Mouse (Mus musculus) left cerebral cortex, postnatal 36 days (tissue): ENCODE measurements around the gene Cog7. TPM values are rescaled to one million over a fixed set of nuclear protein-coding genes. Genes with fewer than 3 reads are reported as not detected.

Source experiments
- DNase-seq, 2 experiments: peaks; one replicate each; pipeline ENCODE4 v3.0.0; 2021 to 2022; ENCODE audit warnings: low spot score in 2 of 2, mixed read lengths in 1 of 2
- intact Hi-C: fragments of 180-260 bp; cut with DNase I; formaldehyde crosslinking; loops from one replicate; pipeline ENCODE4 v1.15.1; 2025
- total RNA-seq, 2 experiments: library from RNA; stranded (reverse); gene quantifications; 2 replicates each; pipeline ENCODE4 v1.2.3; 2021

Cog7 gene
- total RNA-seq: 10 to 100 TPM; 42.5 to 44.3 TPM

DNA sequence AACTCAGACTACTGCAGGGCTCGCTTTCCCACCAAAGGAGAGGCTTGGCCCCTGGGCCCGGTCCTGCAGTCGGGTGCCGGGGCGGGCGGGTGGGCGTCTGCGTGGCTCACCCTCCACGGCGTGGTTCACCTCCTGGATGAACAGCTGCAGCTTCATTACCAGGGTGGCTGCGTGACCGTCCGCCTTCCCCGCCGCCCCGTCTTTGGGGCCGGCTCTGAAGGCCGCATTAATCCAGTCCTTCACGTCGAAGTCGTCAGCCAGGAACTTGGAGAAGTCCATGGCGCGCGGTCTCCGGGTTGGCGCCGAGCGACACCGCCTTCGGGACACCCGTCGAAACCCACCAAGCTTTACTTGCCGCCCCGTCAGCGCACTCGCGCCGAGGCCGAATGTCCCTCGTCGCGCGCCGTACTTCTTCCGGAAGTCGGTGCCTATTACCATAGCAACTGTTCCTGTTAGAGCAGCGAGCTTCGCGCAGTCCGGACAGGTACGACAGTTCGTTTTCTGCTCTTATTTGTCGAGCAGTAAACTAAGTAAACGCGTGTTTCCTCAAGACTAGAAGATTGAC lies at the start of gene Cog7:
TSS of gene Cog7 (minus strand) at position 405 of the 565 bp plus-strand sequence.
- intact Hi-C loops: no loop called here
- peak; percentile 92 for DNase-seq

DNA sequence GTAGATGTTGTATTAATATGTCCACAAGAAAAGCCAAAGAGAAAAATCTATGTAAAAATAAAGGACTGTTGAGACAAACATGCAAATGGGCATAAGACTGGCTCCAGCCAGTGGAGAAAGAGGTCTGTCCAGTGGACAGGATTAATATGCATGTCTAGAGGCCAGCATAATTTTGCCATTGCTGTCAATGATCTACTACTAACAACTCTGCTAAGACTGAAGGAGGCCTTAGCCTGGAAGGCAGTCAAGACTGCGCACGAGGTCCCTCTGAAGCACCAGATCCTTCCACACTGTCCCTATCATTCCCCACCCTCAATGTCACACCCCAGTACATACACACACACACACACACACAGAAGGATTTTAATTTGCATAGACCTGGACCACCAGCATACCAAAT lies 40.6 kb upstream of the Cog7 start:
- DNase-seq: no peak
- intact Hi-C loops: no loop called here

DNA sequence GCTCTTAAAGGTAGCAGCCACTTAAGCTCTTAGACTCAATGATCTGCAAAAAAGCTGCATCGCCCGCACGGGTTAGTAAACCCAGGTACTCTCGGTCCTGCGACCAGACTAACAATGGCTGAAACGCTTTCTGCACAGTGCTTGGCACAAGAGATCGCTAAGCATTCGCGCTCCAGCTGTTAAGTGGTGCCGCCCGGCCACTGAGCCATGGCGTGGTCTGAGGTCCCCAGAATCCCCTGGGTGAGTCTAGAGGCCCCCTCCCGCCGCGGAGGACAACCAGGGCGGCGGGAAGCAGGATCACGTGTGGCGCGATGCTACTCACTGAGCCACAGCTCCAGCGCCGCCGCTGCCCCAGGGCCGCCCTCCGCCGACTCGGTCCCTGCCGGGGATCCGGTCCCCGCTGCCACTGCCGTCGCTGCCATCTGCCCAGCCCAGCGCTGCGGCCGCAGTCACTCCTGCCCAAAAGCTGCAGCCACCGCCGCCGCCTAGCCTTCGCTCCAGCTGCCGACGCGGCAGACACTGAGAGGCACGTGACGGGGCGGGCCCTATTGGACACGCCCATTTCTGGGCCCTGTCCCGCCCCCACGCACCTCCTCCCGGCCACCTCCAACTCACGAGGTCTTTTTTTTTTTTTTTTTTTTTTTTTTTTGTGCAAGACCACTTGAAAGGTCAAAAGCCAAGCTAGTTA lies 39.3 kb upstream of the Cog7 start, which contains the start of gene Gga2:
TSS of gene Gga2 (minus strand) at position 556 of the 688 bp plus-strand sequence.
- peak; percentile 84 to 86 for DNase-seq
- intact Hi-C loops: no loop called here

DNA sequence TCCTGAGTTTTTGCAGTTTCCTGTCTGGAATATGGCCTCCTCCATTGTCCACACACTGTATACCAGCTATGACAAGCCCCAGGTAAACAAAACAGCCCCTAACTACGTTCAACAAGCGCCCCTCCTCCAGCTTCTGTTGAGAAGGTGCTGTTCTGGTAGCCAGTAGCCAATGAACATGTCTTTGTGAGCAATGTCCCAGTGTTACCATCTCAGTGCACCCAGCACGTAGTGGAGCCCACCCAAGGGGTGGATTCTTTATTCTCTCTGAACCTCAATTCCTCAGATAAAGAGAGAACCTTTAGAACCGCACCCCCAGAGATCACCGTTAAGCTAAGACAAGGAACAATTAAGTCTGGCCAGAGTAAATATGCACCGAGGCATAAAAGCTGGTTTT lies 38.8 kb upstream of the Cog7 start:
- intact Hi-C loops: no loop called here
- peak in 1 of 2 experiments; percentile 17 for DNase-seq

DNA sequence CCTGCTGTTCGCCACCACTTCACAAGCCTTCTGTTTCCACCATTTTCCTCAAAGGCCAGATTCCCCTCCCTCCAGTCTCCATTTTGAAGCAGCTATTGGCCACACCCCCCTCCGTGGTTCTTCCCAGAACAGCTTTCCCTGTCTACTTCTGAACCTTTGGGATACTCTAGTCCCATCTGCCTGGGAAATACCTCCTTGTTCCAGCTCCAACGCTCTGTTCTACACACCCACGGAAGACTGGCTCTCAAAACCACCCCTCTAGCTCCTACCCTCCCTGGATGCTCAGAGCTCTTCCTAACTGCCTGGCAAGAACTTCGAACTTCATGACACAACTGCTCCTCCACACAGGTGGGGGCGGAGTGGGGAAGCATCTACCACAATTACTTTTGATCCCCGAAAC lies 37.5 kb upstream of the Cog7 start:
- intact Hi-C loops: no loop called here
- peak; percentile 50 to 72 for DNase-seq

DNA sequence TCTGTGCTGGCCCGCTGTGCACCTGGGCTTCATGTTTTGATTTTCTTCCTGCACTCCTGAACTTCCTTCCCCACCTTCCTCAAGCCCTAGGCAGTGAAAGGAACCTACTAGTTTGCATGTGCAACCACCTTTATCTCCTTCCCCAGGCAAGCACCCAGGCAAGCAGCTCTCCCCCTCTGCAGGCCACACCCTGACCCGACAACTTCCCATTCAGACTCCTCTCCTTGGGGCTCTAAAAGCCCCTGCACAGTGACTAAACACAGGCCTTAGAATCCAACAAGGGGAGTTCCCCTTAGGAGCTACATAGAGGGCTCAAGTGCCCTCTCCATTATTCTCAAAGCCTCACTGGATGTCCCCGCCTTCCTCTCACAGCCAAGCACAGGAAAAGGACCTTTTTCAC lies 36.7 kb upstream of the Cog7 start:
- intact Hi-C loops: no loop called here
- DNase-seq: no peak

DNA sequence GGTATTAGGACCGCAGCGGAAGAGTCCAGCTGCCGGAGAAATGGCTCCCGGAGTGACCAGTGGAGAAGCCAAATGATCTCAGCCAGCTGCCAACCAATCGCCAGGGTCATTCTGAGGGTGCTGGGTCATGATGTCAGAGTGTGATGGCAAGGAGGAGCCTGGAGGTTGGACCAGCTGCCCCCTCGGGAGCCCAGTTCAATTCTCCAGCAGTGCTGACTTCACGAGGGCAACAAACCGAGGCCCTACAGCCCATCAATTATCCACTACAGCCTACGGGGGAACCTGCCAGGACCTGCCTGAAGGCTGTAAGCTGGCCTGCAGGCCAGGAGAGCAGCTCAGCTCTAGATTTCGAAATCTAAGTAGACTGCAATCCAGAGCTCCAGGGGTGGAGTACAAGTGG lies 34.2 kb upstream of the Cog7 start:
- intact Hi-C loops: no loop called here
- DNase-seq: no peak

DNA sequence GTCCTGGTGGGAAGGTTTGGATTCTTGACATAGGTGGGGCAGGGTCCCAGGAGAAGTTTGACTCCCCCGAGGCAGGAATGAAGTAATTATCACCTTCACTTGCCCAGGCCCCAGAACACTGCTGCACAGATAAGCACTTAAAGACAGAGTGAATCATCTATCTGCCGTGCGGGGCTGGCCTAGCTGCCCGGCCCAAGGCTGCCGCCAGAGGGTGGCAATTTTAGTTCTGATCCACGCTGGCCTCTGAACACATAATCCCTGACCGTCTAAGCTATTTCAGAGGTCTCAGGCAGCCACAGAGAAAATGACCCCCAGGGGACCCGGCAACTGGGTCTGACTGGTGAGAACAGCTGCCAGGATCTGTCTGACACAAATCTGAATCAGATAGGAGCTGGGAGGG lies 33.6 kb upstream of the Cog7 start:
- no peak for DNase-seq
- intact Hi-C loops: no loop called here

DNA sequence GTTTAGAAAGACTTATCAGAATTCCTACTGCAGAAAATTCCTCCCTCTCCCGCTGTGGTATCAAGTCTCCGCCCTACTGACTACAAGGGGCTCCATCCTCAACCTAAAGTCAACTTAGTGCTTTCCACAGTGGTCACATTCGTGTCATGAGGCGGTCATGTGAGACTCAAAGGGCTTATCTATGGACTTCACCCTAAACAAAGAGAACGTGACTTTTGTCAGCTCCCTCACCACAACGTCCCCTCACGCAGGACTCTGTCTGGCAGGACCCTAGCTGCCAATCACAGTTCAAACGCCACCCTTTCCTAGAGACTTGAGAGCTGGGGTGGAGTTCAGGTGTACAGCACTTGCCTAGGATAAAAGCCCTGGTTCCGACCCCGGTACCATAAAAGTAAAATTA lies 31.4 kb upstream of the Cog7 start:
- intact Hi-C loops: no loop called here

DNA sequence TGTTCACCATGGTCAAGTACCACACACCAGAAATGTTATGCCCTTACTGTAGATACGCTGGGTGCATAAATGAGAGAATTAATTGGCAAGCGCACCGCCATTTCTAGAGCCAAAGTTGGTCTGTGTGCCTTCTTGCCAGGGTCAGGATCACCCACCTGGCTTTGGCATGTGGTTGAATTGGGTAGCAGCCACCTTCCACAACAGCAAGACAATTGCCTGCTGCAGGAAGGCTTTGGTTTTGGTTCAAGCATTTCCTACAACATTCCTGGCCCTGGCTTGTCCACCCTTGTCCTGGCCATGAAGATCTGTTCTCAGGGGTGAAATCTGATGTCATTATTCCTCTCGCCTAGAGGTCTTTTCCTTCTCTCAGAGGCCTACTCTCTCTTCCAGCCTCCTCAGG lies 30.9 kb upstream of the Cog7 start:
- intact Hi-C loops: no loop called here
- DNase-seq: no peak

More for the DNA sequence above, 31.4 kb upstream of the Cog7 start:
- no peak for DNase-seq

DNA sequence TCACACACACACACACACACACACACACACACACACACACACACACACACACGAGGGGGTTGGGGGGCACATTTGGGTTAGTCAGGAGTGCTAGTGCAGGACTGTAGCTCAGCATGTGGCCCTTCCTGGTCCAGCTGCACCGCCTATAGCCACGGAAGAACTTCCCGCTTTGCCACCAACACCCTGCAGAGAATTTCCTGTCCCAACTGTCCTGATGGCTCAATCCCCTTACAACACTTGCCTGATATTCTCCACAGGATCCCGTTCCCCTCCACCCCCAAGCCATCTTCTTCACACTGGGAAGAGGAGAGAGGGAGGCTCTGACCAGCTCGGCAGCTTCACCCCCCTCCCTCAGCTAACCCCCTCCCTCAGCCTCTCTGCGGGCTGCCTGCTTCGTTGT lies 18.9 kb upstream of the Cog7 start:
- intact Hi-C loops: no loop called here

DNA sequence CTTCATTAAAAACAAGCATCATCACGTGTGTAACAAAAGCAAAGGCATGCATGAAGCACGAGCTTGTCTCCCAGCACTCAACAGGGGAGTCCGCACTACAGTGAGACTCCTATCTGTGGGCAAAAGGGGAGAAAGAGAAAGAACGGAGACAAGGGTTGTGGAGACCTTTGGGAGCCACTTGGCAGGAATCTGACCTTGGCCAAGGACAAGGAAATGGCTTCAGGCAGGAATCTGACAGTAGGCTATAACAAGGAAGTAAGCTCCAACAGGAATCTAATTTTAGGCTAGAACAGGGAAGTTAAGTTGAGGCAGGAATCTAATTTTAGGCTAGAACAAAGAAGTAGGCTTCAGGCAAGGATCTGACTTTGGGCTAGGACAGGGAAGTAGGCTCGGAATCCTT lies 14.4 kb upstream of the Cog7 start:
- intact Hi-C loops: no loop called here
- DNase-seq: no peak

More for the DNA sequence above, 18.9 kb upstream of the Cog7 start:
- no peak for DNase-seq

DNA sequence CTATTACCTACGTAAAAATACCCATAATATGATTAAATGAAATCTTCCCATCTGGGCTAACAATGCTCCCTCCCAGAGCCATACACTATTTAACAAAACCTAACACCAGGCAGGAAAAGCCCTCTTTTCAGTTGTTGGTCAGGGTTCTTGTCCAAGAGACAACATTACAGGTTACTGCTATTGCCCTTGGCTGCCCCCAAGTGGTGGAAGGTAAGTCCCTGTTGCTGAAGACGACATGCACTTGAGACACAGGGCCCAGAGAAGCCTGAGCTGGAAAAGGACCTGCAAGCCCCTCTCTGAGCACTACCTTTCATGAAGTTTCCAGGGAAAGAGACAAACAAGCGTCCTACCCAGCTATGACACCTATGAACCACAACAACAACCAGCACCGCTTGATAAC lies 6.5 kb downstream of the Cog7 start:
- DNase-seq: no peak
- intact Hi-C loops: no loop called here

DNA sequence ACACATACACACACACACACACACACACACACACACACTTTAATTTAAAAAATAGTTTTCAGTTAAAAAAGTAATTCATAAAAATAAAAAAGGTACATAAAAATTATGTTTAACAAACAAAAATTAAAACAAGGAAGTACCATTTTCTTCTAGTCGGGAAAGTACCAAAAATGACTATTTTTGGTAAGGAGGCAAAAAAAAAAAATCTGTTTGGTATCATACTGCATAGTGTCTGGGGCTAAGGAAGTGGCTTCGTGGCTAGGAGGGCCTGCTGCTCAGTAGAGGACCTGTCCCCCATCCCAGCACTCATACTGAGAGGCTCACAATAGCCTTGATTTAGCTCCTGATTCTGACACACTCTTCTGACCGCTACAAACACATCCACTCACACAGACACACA lies 9.8 kb downstream of the Cog7 start:
- intact Hi-C loops: no loop called here

DNA sequence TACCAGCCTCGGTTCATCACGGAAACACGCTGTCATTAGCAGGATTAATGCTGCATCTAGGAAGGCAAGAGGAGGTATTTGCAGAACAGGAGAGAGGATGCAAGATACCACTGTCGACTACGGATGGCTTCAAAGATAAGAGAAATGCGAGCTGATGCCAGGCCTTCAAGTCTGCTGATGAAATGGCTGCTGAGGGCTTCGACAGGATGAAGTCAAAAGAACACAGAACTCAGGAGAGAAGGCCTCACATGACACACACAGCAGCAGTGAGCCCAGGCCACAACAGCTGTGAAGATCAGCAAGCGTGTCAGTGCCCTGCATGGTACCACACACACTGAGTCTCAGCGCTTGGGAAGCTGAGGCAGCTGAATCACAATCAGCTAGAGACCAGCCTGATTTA lies 11.3 kb downstream of the Cog7 start:
- intact Hi-C loops: no loop called here
- DNase-seq: no peak

More for the DNA sequence above, 9.8 kb downstream of the Cog7 start:
- no peak for DNase-seq

DNA sequence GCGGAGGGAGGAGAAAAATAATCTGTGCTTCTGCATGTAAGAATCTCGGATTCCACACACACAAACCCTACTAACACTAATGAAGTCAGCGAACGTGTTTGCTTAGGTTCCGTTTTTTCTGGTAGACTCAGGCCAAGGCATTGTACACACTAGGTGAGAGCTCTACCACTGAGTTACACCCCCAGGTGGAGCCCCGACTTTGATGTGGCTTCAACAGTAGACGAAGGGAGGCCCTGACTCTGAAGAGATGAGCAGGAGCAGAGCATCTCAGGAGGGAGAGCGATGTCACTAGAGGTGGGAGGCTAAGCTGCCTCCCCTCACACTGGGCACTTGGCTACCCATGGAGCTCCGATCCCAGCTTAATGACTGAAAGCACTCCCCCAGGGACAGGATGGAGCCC lies 12.7 kb downstream of the Cog7 start:
- no peak for DNase-seq
- intact Hi-C loops: no loop called here

DNA sequence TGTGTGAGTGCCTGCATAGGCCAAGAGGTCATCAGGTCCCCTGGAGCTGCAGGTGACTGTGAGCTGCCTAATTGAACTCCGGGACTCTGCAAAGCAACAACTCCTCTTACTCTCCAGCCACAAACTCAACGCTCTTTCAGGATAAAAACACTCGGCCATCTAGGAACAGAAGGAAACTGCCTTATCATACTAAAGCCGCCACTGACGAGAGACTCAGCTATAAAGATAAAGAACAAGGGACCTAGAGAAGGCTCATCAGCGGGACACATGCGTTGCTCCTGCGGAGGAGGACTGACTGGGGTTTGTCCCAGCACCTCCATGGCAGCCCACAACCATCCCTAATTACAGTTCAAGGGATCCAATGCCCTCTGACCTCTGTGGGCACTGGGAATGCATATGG lies 13.3 kb downstream of the Cog7 start:
- DNase-seq: no peak
- intact Hi-C loops: no loop called here

DNA sequence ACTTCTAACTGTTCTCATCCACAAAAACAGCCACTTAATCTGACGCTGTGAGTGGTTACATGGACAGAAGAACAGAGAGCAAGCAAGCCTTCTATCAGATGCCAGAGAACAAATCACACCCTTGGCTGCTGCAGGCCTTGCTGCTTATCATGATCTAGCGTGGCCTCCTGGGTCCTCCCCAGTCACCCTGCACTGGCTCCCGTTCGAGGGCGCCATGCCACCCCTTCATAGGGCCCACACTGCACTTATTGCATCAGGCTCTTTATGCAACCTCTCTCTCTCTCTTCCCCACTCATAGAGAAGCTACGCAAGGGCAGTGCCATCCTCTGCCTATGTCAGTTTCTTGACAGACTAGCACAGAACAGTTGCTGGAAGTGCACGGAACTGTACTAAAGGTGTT lies 15.3 kb downstream of the Cog7 start:
- intact Hi-C loops: no loop called here
- no peak for DNase-seq

DNA sequence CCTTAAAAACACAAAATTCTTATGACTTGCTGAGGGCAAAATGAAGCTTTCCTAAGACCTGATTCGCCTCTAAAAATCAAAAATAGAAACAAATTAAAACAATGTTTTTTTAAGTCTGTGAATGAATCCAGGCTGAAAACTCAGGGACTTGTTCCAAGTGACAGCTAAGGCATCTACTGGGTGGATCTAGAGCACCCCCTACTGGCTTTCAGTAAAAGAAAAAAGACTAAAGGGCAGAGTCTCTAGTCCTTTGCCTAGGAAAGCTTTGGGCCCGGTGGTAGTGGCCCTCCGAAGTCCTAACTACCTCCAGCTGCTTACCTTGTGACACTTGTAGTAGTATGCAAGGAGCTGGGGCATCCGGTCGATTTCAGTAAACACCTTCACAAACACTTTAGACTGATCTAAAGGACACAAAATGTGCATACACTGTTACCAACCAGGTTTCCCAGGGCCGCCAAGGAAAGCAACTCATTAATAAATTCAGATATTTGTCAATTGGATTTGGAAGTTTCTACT lies 17.6 kb downstream of the Cog7 start:
- intact Hi-C loops: loop anchor here (2.0 kb wide), 1 partner anchor 229 kb away; the partner anchor contains the start of gene Scnn1g
- peak in 1 of 2 experiments; percentile 39 for DNase-seq

DNA sequence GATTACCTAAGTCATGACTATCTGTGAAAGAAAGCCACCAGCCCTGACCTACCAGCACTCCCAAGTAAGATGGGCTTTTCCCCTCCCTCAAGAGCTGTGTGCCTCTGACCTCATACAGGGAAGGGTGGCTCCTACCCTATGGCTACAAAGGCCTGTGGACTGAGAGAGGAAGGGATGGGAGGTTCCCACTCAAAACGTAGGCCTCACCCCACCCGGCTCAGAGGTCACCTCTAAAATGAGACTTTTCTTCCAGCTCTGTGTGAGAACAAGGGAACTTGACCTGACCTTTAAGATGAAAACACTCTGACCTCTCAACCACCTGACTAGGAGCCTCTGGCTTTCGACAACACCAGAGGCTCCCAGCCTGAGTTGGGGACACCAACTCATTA lies 18.9 kb downstream of the Cog7 start:
- intact Hi-C loops: loop anchor here (2.0 kb wide), 1 partner anchor 228 kb away; the partner anchor contains the start of gene Scnn1g
- DNase-seq: no peak

DNA sequence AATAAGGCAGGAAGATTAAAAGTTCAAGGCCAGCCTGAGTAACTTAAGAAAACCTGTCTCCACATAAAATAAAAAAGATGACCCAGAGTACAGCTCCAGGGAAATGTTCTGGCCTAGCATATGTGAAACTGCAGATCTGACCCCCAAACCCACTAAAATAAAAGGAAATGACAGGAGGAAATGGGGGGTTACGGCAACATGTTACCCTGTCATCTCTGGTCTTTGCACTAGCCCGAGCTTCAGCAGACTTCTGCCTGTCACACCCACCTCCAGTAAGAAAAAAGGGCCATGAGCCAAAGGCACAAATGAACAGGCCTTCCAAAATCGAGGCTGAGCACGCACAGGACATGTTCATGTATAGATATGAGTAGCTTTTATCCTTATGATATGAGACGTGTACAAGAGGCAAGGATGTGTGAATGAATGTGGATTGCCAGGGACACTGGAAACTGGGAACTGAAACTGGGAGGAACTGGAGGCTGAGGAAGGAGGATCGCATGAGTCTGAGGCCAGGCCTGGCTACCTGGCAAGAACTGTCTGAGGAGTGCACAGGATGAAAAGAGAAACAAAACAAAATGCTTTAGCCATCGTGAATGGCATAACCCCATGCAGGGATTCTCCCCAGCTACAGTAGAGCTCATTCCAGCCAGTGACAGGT lies 19.5 kb downstream of the Cog7 start:
- intact Hi-C loops: loop anchor here (2.0 kb wide), 1 partner anchor 227 kb away; the partner anchor contains the start of gene Scnn1g
- DNase-seq: no peak
